Mouse (Mus musculus) cerebellum, adult 2 months (tissue): ENCODE measurements at regions not wholly inside any gene's neighbourhood (a gene's known extent, or its start where the extent isn't known, plus 50 kb on each side); places are given as distances from the start of the nearest gene placed in this dataset.

Source experiments
- DNase-seq, 2 experiments: peaks; one replicate each; pipeline ENCODE4 v3.0.0; 2021
- H3K27ac ChIP-seq: fragments of 200-500 bp; 2 replicates; pipeline ENCODE4 v1.5.1; 2012; ENCODE audit warnings: low read length, control low read depth, inconsistent platforms; ENCODE audit not compliant: insufficient read depth
- H3K27me3 ChIP-seq: fragments of 200-500 bp; 2 replicates; pipeline ENCODE4 v1.6.1; 2012; ENCODE audit warnings: inconsistent platforms, mild to moderate bottlenecking, low read length, moderate library complexity; ENCODE audit not compliant: control insufficient read depth, insufficient read depth
- H3K4me1 ChIP-seq: fragments of 200-500 bp; 2 replicates; pipeline ENCODE4 v1.6.1; 2011; ENCODE audit warnings: low read length; ENCODE audit not compliant: control insufficient read depth, insufficient read depth
- H3K4me3 ChIP-seq: fragments of 200-500 bp; replicated peaks from 2 replicates; pipeline ENCODE3; 2011; ENCODE audit warnings: mild to moderate bottlenecking, low read depth, low read length, control low read depth; ENCODE audit not compliant: insufficient read depth
- CTCF ChIP-seq: fragments of 200-500 bp; IDR thresholded peaks from 2 replicates; pipeline ENCODE4 v1.5.1; 2011; ENCODE audit warnings: low read depth, mild to moderate bottlenecking, control low read depth, low read length, moderate library complexity, borderline replicate concordance; ENCODE audit not compliant: insufficient read depth
- POLR2A ChIP-seq: fragments of 200-500 bp; IDR thresholded peaks from 2 replicates; pipeline ENCODE4 v1.6.1; 2011; ENCODE audit warnings: low read length, control low read depth, borderline replicate concordance; ENCODE audit not compliant: insufficient read depth
- WGBS: fragments of 180-500 bp; shearing (Covaris S2); methylation state at CpG from one replicate; pipeline ENCODE4 v1.1.7; 2018; 5-methylcytosine and 5-hydroxymethylcytosine counted together

DNA sequence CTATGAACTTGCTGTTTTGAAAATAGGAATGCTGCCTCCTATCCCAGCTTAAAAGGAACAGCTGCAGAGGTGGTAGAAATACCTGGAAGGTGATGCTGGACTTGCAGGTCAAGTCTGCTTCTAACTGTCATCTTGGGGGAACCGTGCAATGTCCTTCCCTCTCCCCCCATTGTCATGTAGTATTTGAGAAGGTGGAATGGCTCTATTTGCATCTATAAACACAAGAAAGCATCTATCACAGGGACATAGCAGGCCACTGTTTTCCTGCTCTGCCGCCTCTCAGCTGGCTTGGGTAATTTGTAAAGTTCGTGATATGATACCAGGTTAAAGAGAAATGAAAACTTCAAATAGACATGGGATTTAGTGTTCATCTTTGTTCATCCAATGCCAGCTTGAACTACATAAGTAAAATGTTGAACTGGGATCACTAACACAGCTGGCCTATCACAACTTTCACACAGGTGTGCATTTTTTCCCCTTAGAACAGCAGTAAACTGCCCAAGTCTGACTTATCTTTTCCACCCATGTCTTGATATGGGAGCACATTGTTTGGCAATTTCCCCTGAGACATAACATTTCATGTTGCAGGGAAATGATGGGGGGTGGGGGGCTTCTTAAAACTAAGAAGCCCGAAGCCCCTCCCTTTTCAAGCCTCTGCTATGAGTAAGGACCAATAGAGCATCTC lies 138.6 kb upstream of the Fndc3a start:
- no peak overlapping the region for H3K27ac ChIP-seq
- no peaks in the 10 kb centered on the region for H3K27me3 ChIP-seq
- 91% methylated on average over 4 of the region's 4 CpGs for WGBS
- DNase-seq = no peak
- no peaks in the 10 kb centered on the region for H3K4me1 ChIP-seq
- no peak overlapping the region for H3K4me3 ChIP-seq
- TF ChIP-seq POLR2A = no peak

- no peak for DNase-seq
- 76% methylated on average over 7 of the region's 7 CpGs for WGBS
Observed at GRCm38 (mm10) chr14:72847466-72847865, 137.7 kb upstream of the Fndc3a start.

DNA sequence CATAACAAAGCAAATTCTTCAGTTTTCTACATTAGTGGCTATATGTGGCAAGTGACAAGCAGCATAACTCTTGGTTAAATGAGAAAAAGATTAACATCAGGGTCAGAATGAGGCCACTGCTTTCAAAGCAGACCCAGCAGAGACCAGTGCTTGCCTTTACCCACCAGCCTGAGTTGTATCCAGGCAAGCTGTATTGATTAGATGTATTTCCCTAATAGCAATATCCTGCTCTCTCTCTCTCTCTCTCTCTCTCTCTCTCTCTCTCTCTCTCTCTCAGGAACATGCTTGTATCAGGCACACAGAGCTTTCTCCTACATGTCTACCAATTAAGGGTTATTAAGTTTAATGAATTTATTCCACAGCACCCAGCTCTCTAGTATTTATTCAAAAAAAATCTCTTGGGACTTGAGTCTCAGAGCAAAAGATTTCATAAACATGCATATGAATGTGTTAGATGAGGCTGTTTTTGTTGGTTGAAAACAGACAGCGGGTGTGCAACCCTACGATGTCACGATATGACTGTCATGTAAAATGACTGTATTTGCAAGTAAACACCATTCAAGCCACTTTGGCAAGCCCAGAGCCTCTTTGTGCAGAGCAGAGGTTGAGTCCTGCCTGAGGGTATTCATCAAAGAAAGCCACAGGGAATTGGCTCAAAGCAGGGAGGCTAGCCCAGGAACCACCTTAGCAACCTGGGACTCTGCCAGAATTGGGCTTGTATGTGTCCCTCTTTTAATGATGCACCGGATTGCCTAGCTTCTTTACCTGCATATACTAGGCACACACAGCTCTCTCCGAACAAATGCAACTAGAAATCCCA lies 136.0 kb upstream of the Fndc3a start:
- no peaks in the 10 kb centered on the region for H3K27me3 ChIP-seq
- no peak for TF ChIP-seq CTCF
- no peak for DNase-seq
- no peaks in the 10 kb centered on the region for H3K4me1 ChIP-seq
- 37% methylated on average over 5 of the region's 5 CpGs for WGBS
- H3K4me3 ChIP-seq = no peak overlapping the region
- no peak overlapping the region for H3K27ac ChIP-seq

More at GRCm38 (mm10) chr14:72847466-72847865, 137.7 kb upstream of the Fndc3a start:
- H3K4me3 ChIP-seq = no peak overlapping the region
- H3K27ac ChIP-seq = no peak overlapping the region
- TF ChIP-seq POLR2A (no peak), CTCF (no peak)
- no peaks in the 10 kb centered on the region for H3K4me1 ChIP-seq
- no peaks in the 10 kb centered on the region for H3K27me3 ChIP-seq

DNA sequence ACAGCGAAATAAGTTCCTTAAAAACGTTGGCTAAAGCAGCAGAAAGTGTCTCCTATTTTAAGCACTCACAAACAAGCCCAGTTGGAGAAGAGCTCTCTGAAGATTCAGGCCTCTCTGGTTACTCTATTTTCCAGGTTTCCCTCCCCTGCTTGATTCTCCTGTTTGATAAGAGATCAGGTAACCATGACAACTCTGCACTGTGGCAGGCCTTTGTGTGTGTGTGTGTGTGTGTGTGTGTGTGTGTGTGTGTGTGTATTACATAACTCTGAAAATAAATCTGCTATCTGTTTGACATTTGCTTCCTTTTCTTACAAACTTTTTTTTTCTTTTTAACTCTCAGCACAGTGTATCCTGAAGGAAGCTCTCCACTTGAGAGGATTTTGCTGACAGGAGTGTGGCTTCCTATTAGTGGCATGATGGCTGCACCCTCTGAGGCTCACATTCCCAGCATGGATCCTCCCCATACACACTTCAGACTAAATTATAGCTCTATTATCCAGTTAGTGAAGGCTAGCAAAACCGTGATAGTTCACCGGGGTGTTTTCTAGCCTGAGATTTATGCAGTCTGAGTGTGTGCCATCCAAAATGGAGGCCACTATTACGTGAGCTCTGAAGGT lies 135.1 kb upstream of the Fndc3a start:
- WGBS = 45% methylated on average over 5 of the region's 5 CpGs
- no peak for DNase-seq
- Histone ChIP-seq H3K4me3 (no peak overlapping the region), H3K27me3 (no peaks in the 10 kb centered on the region), H3K4me1 (no peaks in the 10 kb centered on the region), H3K27ac (no peak overlapping the region)
- TF ChIP-seq POLR2A (no peak), CTCF (no peak)

GRCm38 (mm10) chr14:72841753-72842152 lies 131.9 kb upstream of the Fndc3a start:
- no peak overlapping the region for H3K4me3 ChIP-seq
- H3K4me1 ChIP-seq = no peaks in the 10 kb centered on the region
- TF ChIP-seq CTCF (no peak), POLR2A (no peak)
- 42% methylated on average over 1 of the region's 1 CpGs for WGBS
- no peak for DNase-seq
- H3K27me3 ChIP-seq = no peaks in the 10 kb centered on the region
- no peak overlapping the region for H3K27ac ChIP-seq

DNA sequence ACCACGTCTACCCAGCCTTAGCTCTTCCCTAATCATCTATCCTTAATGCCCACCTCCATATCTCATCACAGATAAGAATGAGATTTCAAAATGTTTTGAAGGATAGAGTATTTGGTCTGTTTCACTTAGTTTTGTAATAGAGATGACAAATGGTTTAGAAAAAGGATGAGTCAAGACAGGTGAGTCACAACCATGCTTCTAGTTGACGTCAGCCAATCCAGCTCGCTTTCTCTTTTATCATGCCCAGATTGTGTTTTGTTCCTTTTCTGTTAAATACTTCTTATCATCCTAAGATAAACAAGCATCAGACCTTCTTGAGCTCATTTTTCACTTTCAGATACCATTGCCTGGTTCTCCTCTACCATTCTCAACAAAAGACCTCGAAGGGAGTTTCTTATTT lies 125.4 kb upstream of the Fndc3a start:
- Histone ChIP-seq H3K4me3 (no peak overlapping the region), H3K27me3 (no peaks in the 10 kb centered on the region), H3K27ac (no peak overlapping the region), H3K4me1 (no peaks in the 10 kb centered on the region)
- TF ChIP-seq CTCF (no peak), POLR2A (no peak)
- no peak for DNase-seq
- WGBS = 93% methylated on average over 4 of the region's 4 CpGs

- TF ChIP-seq CTCF (no peak), POLR2A (no peak)
- DNase-seq = no peak
Observed at GRCm38 (mm10) chr14:72829261-72829660, 119.5 kb upstream of the Fndc3a start.

GRCm38 (mm10) chr14:72825549-72825948 lies 115.7 kb upstream of the Fndc3a start:
- no peak overlapping the region for H3K4me3 ChIP-seq
- no peak for TF ChIP-seq POLR2A
- no peak for TF ChIP-seq CTCF
- H3K27ac ChIP-seq = no peak overlapping the region
- H3K27me3 ChIP-seq = no peaks in the 10 kb centered on the region
- H3K4me1 ChIP-seq = no peaks in the 10 kb centered on the region
- DNase-seq = no peak
- 52% methylated on average over 4 of the region's 4 CpGs for WGBS

More at GRCm38 (mm10) chr14:72829261-72829660, 119.5 kb upstream of the Fndc3a start:
- Histone ChIP-seq H3K4me1 (no peaks in the 10 kb centered on the region), H3K27me3 (no peaks in the 10 kb centered on the region), H3K27ac (no peak overlapping the region), H3K4me3 (no peak overlapping the region)
- 70% methylated on average over 5 of the region's 5 CpGs for WGBS
